Mouse (Mus musculus) brain, embryonic 14.5 days (tissue): ENCODE results near the gene Creb3l2.

Experiments
- CTCF ChIP-seq: fragments of 200-500 bp; IDR thresholded peaks from 2 replicates; pipeline ENCODE4 v1.5.1; 2012; ENCODE audit warnings: inconsistent platforms, mild to moderate bottlenecking, moderate library complexity, borderline replicate concordance; ENCODE audit not compliant: insufficient read depth, insufficient read length; ENCODE audit errors: extremely low read depth
- POLR2A ChIP-seq: fragments of 200-500 bp; IDR thresholded peaks from 2 replicates; pipeline ENCODE4 v1.6.1; 2012; ENCODE audit warnings: mild to moderate bottlenecking, inconsistent platforms, borderline replicate concordance; ENCODE audit not compliant: poor library complexity, insufficient read depth, insufficient read length, severe bottlenecking; ENCODE audit errors: extremely low read depth

- no peak for TF ChIP-seq CTCF
- no peak for TF ChIP-seq POLR2A
Measured at GRCm38 (mm10) chr6:37292068-37292467, 149.9 kb downstream of the Creb3l2 start.
